Comparison of ENCODE assay signal across 8 mouse cellular contexts in the genomic region with DNA sequence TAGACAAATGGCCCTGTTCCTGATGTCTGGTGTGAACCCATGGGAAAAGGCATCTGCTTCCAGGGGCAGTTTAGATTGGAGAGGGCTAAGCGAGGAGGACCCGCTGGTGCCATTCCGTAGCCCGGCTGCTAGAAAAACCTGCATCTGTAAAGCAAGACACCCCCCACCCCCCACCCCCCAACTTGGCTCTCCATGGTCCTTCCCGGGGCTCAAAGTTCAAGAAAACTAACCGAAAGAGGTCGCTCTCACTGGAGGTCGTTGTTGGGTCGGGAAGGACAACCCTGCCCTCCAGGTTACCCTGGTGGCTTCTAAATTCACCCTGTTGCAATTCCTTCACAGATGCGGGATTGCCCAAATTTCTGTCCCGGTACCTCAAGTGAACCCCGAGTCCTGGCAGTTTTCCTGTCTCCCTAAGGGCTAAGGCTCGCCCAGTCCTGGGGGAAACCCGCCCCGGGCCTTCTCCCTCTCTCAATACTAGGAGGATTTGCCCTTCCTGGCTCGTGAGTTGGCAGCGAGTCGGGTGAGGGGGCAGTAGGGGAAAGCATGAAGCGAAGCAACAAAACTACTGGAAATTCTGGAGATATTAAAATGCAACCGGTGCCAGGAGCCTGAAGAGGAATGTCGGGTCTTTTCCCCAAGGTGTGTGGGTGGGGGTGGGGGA. TPM values are rescaled to one million over a fixed set of nuclear protein-coding genes. Genes with fewer than 3 reads are reported as not detected.
DNase-seq lines count a peak whose midpoint lies in the region; ATAC-seq and TF ChIP-seq lines count a peak whose summit lies in the region.

A gene (plus strand): TSS at position 531 of the 661 bp plus-strand sequence.

- H3K4me3 ChIP-seq in ES-Bruce4 (ENCODE audit: low read depth, low read length): peak within 1 kb of the TSS; percentile 63
- H3K4me3 ChIP-seq in hindbrain, embryonic 15.5 days: peak within 1 kb of the TSS; percentile 39
- H3K4me3 ChIP-seq in neural tube, embryonic 13.5 days: peak within 1 kb of the TSS; percentile 45

- no peaks in the 10 kb centered on the region for H3K9me3 ChIP-seq in ES-Bruce4 (replicated peaks; ENCODE audit: control insufficient read depth, insufficient read depth, low read length, poor library complexity, severe bottlenecking)
- H3K9me3 ChIP-seq in hindbrain, embryonic 15.5 days: no peaks in the 10 kb centered on the region
- no peaks in the 10 kb centered on the region for H3K9me3 ChIP-seq in neural tube, embryonic 13.5 days

- H3K27me3 ChIP-seq in ES-Bruce4 (ENCODE audit: control insufficient read depth, insufficient read depth, low read length, poor library complexity, severe bottlenecking): peaks cover 12% of the 10 kb centered on the region; the same call in 1 of the 2 replicates
- H3K27me3 ChIP-seq in hindbrain, embryonic 15.5 days: peaks cover 57% of the 10 kb centered on the region
- H3K27me3 ChIP-seq in neural tube, embryonic 13.5 days: peaks cover 89% of the 10 kb centered on the region

- H3K27ac ChIP-seq in ES-Bruce4 (ENCODE audit: insufficient read depth, low read length): no peak within 1 kb of the TSS
- H3K27ac ChIP-seq in hindbrain, embryonic 15.5 days (replicated peaks): no peak within 1 kb of the TSS
- H3K27ac ChIP-seq in neural tube, embryonic 13.5 days (replicated peaks): no peak within 1 kb of the TSS

- no peak for DNase-seq in adrenal gland, adult 8-10 months
- DNase-seq in forelimb bud, embryonic 11.5 days (ENCODE audit: low read depth, low spot score): peak; percentile 21
- no peak for DNase-seq in left cerebral cortex, postnatal 25 days (ENCODE audit: low spot score in 2 of 2)

- WGBS in hindbrain, embryonic 15.5 days: 3% methylated on average over 21 of the region's 21 CpGs
- WGBS in neural tube, embryonic 13.5 days: under 1% methylated on average over 21 of the region's 21 CpGs

- H3K4me2 ChIP-seq in hindbrain, embryonic 15.5 days: peak within 1 kb of the TSS; percentile 83
- H3K4me2 ChIP-seq in neural tube, embryonic 13.5 days: peak within 1 kb of the TSS; percentile 82

- TF ChIP-seq CTCF in ES-Bruce4 (IDR thresholded peaks at IDR 0.05; ENCODE audit: low read depth, low read length): no peak

- intact Hi-C loops in left cerebral cortex, postnatal 25 days (cut with DNase I): loop anchor here (5.0 kb wide), 1 partner anchor 44 kb away; no protein-coding TSS in a partner anchor

- no peaks in the 10 kb centered on the region for H3K36me3 ChIP-seq in ES-Bruce4 (ENCODE audit: control insufficient read depth, insufficient read depth, low read length, poor library complexity, severe bottlenecking)
- no peaks in the 10 kb centered on the region for H3K36me3 ChIP-seq in hindbrain, embryonic 15.5 days
- H3K36me3 ChIP-seq in neural tube, embryonic 13.5 days: no peaks in the 10 kb centered on the region

- H3K4me1 ChIP-seq in ES-Bruce4 (ENCODE audit: control insufficient read depth, insufficient read depth, low read length): no peaks in the 10 kb centered on the region
- peaks cover 63% of the 10 kb centered on the region for H3K4me1 ChIP-seq in hindbrain, embryonic 15.5 days (replicated peaks)
- peaks cover 66% of the 10 kb centered on the region for H3K4me1 ChIP-seq in neural tube, embryonic 13.5 days (replicated peaks)

- no peak for TF ChIP-seq POLR2A in ES-Bruce4 (IDR thresholded peaks at IDR 0.05; ENCODE audit: insufficient read depth, low read length)

- no peak for TF ChIP-seq EP300 in ES-Bruce4 (IDR thresholded peaks at IDR 0.05; ENCODE audit: insufficient read depth, low read depth, low read length)

- ATAC-seq in hindbrain, embryonic 15.5 days (ENCODE audit: low FRiP score, low read depth): no peak
- ATAC-seq in neural tube, embryonic 13.5 days (ENCODE audit: low read depth): no peak
- no peak for ATAC-seq in monocyte, adult 5-6 weeks (replicated peaks; ENCODE audit: insufficient number of reproducible peaks, low FRiP score, low TSS enrichment, poor library complexity, severe bottlenecking)
- ATAC-seq in cerebellum, adult (ENCODE audit: insufficient number of reproducible peaks, low FRiP score, low TSS enrichment): no peak

- no peak within 1 kb of the TSS for H3K9ac ChIP-seq in ES-Bruce4 (ENCODE audit: low read depth, poor library complexity, severe bottlenecking)
- H3K9ac ChIP-seq in hindbrain, embryonic 15.5 days: 0 out of 2 replicates have a peak within 1 kb of the TSS, but pooled peaks have one; percentile 18
- peak within 1 kb of the TSS; percentile 63 for H3K9ac ChIP-seq in neural tube, embryonic 13.5 days

RNA-seq across cellular contexts. Expression of the gene that starts here (rescaled TPM):
- polyA plus RNA-seq in ES-Bruce4 (2011; ENCODE audit: insufficient read depth, insufficient read length, low read depth, missing spikeins): 0.12 TPM in 1 of 2 replicates, not detected in the other
- 10 to 100 TPM; 10.0 to 30.1 (median 15.7) TPM for total RNA-seq in adrenal gland, adult 8-10 months (2022)
- 33.2 and 36.6 TPM in 2 replicates for polyA plus RNA-seq in hindbrain, embryonic 15.5 days (2015; fragmentation: Nextera tagmentation; extraction: Ambion mirVana)
- 10 to 100 TPM; 24.8 to 27.3 TPM for total RNA-seq in left cerebral cortex, postnatal 25 days (2021)
- polyA plus RNA-seq in neural tube, embryonic 13.5 days (2015; fragmentation: Nextera tagmentation; extraction: Ambion mirVana): 28.9 and 29.7 TPM in 2 replicates
- total RNA-seq in monocyte, adult 5-6 weeks (2017): not detected in 3 replicates

Comparison
In these comparisons a context has a peak if more than half of its experiments do, and no peak if none do; other contexts are left out.
1. RNA of the gene that starts here (total RNA-seq): 24.8 to 27.3 TPM in left cerebral cortex, postnatal 25 days and 10.0 to 30.1 TPM in adrenal gland, adult 8-10 months; not detected in monocyte, adult 5-6 weeks; every median in the first group is over 10 times any median in the second.
2. RNA of the gene that starts here (polyA plus RNA-seq): 33.2 to 36.6 TPM in hindbrain, embryonic 15.5 days and 28.9 to 29.7 TPM in neural tube, embryonic 13.5 days; 0.12 TPM in ES-Bruce4; every median in the first group is over 10 times any median in the second.
3. Peak in every context shown above with its lines, with median percentiles within 50 percentile points of each other: H3K4me3 ChIP-seq.